Mouse (Mus musculus) hindbrain, embryonic 14.5 days (tissue): ENCODE data around the gene Gh. TPM values are rescaled to one million over a fixed set of nuclear protein-coding genes. Genes with fewer than 3 reads are reported as not detected.
A peak's percentile ranks its signal among the peaks of the same experiment; 100 is the strongest.

Experiments
- ATAC-seq: fragments of 200-750 bp; cut with Nextera tagmentation; 2 replicates; pipeline ENCODE4 v1.8.0; 2017; ENCODE audit warnings: moderate number of reproducible peaks, mild to moderate bottlenecking, moderate TSS enrichment, moderate library complexity; ENCODE audit not compliant: low FRiP score
- DNase-seq: peaks from one replicate; pipeline ENCODE4 v3.0.0-alpha.2; 2015; ENCODE audit warnings: low spot score
- H3K27ac ChIP-seq: fragments of 300-500 bp; sonication (generic); 2 replicates; pipeline ENCODE4 v1.5.1; 2014; ENCODE audit warnings: mild to moderate bottlenecking, moderate library complexity
- H3K27me3 ChIP-seq: fragments of 300-500 bp; sonication (generic); 2 replicates; pipeline ENCODE4 v1.6.1; 2014; ENCODE audit warnings: mild to moderate bottlenecking, low read length, mixed read lengths; ENCODE audit not compliant: control insufficient read depth, insufficient read depth
- H3K36me3 ChIP-seq: fragments of 300-500 bp; sonication (generic); replicated peaks from 2 replicates; pipeline ENCODE4 v1.6.1; 2014; ENCODE audit not compliant: control insufficient read depth, insufficient read depth
- H3K4me1 ChIP-seq: fragments of 300-500 bp; sonication (generic); replicated peaks from 2 replicates; pipeline ENCODE4 v1.6.1; 2014; ENCODE audit warnings: antibody characterized with exemption, low read length, mixed read lengths; ENCODE audit not compliant: control insufficient read depth, insufficient read depth
- H3K4me2 ChIP-seq: fragments of 300-500 bp; sonication (generic); replicated peaks from 2 replicates; pipeline ENCODE4 v1.6.1; 2014; ENCODE audit warnings: mild to moderate bottlenecking, moderate library complexity
- H3K4me3 ChIP-seq: fragments of 300-500 bp; sonication (generic); replicated peaks from 2 replicates; pipeline ENCODE4 v1.5.1; 2014; ENCODE audit warnings: mild to moderate bottlenecking, low read length
- H3K9ac ChIP-seq: fragments of 300-500 bp; sonication (generic); 2 replicates; pipeline ENCODE4 v1.6.1; 2014
- H3K9me3 ChIP-seq: fragments of 300-500 bp; sonication (generic); 2 replicates; pipeline ENCODE4 v1.6.1; 2016; ENCODE audit warnings: low read length; ENCODE audit not compliant: control insufficient read depth
- WGBS: fragments of 180-500 bp; shearing (Covaris S2); extraction: QIAGEN DNeasy Blood & Tissue Kit; methylation state at CpG from one replicate; pipeline ENCODE4 v1.1.7; 2014; 5-methylcytosine and 5-hydroxymethylcytosine counted together
- polyA plus RNA-seq: library from polyadenylated mRNA; unstranded; fragments of >200 nt; fragmentation: Nextera tagmentation; extraction: Ambion mirVana; gene quantifications from 2 replicates; pipeline ENCODE4 v1.2.1, GENCODE M21; 2014

Gene Gh
- polyA plus RNA-seq, 1 experiment from 2014 or later = not detected

DNA sequence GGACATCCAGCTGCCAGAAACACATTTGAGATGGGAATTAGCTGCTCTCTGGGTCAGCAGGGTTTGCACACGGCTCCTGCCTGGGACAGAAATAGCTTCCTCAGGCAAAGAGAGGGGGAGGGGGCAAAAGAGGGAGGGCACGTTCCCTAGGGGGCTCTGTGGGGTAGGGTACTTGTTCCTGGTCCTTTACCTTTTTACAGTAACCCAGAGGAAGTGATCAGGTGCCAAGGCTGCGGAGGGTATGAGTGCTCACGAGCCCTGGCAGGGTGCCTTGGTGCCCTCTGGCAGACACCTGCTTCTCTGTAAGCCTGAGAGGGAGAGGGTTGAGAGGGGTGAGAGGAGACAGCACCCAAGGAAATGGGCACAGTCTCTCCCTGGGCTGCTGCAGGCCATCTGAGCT is 30.8 kb upstream of the Gh start:
- WGBS = 52% methylated on average over 4 of the region's 4 CpGs
- H3K27ac ChIP-seq = no peak overlapping the region
- H3K4me2 ChIP-seq = no peak overlapping the region
- H3K4me3 ChIP-seq = no peak overlapping the region
- H3K9ac ChIP-seq = no peak overlapping the region
- H3K9me3 ChIP-seq = no peaks in the 10 kb centered on the region
- DNase-seq (no peak), ATAC-seq (no peak)
- no peaks in the 10 kb centered on the region for H3K27me3 ChIP-seq
- H3K36me3 ChIP-seq = no peaks in the 10 kb centered on the region
- H3K4me1 ChIP-seq = no peaks in the 10 kb centered on the region

- DNase-seq = peak; percentile 28
- WGBS = 73% methylated on average over 7 of the region's 7 CpGs
- H3K4me2 ChIP-seq = no peak overlapping the region
- ATAC-seq = no peak
- H3K27me3 ChIP-seq = no peaks in the 10 kb centered on the region
- H3K9me3 ChIP-seq = no peaks in the 10 kb centered on the region
- H3K27ac ChIP-seq = no peak overlapping the region
- no peak overlapping the region for H3K4me3 ChIP-seq
- no peak overlapping the region for H3K9ac ChIP-seq
- H3K4me1 ChIP-seq = no peaks in the 10 kb centered on the region
- no peaks in the 10 kb centered on the region for H3K36me3 ChIP-seq
Measured at GRCm38 (mm10) chr11:106329682-106330081, 28.0 kb upstream of the Gh start.

- Histone ChIP-seq H3K36me3 (no peaks in the 10 kb centered on the region), H3K27ac (no peak overlapping the region), H3K9ac (no peak overlapping the region), H3K4me1 (no peaks in the 10 kb centered on the region), H3K27me3 (no peaks in the 10 kb centered on the region), H3K4me3 (no peak overlapping the region), H3K9me3 (no peaks in the 10 kb centered on the region), H3K4me2 (no peak overlapping the region)
- ATAC-seq = no peak
- WGBS = 81% methylated on average over 6 of the region's 6 CpGs
- no peak for DNase-seq
Measured at GRCm38 (mm10) chr11:106329128-106329527, 27.5 kb upstream of the Gh start.

GRCm38 (mm10) chr11:106328521-106328920 is 26.9 kb upstream of the Gh start:
- H3K4me1 ChIP-seq = no peaks in the 10 kb centered on the region
- DNase-seq (no peak), ATAC-seq (no peak)
- no peaks in the 10 kb centered on the region for H3K9me3 ChIP-seq
- no peaks in the 10 kb centered on the region for H3K27me3 ChIP-seq
- no peak overlapping the region for H3K4me2 ChIP-seq
- no peak overlapping the region for H3K4me3 ChIP-seq
- H3K27ac ChIP-seq = no peak overlapping the region
- 71% methylated on average over 5 of the region's 5 CpGs for WGBS
- H3K9ac ChIP-seq = no peak overlapping the region
- H3K36me3 ChIP-seq = no peaks in the 10 kb centered on the region

GRCm38 (mm10) chr11:106326475-106326874 is 24.8 kb upstream of the Gh start:
- H3K27ac ChIP-seq = no peak overlapping the region
- no peaks in the 10 kb centered on the region for H3K9me3 ChIP-seq
- H3K4me3 ChIP-seq = no peak overlapping the region
- H3K36me3 ChIP-seq = no peaks in the 10 kb centered on the region
- no peaks in the 10 kb centered on the region for H3K4me1 ChIP-seq
- H3K9ac ChIP-seq = no peak overlapping the region
- DNase-seq (no peak), ATAC-seq (no peak)
- 87% methylated on average over 8 of the region's 8 CpGs for WGBS
- H3K4me2 ChIP-seq = no peak overlapping the region
- H3K27me3 ChIP-seq = no peaks in the 10 kb centered on the region

GRCm38 (mm10) chr11:106325566-106326206 is 24.0 kb upstream of the Gh start:
- peak; percentile 57 for DNase-seq
- Histone ChIP-seq H3K36me3 (no peaks in the 10 kb centered on the region), H3K4me1 (no peaks in the 10 kb centered on the region), H3K9ac (no peak overlapping the region), H3K4me2 (no peak overlapping the region), H3K9me3 (no peaks in the 10 kb centered on the region), H3K27me3 (no peaks in the 10 kb centered on the region), H3K27ac (no peak overlapping the region), H3K4me3 (no peak overlapping the region)
- WGBS = 76% methylated on average over 8 of the region's 8 CpGs
- ATAC-seq = no peak

DNA sequence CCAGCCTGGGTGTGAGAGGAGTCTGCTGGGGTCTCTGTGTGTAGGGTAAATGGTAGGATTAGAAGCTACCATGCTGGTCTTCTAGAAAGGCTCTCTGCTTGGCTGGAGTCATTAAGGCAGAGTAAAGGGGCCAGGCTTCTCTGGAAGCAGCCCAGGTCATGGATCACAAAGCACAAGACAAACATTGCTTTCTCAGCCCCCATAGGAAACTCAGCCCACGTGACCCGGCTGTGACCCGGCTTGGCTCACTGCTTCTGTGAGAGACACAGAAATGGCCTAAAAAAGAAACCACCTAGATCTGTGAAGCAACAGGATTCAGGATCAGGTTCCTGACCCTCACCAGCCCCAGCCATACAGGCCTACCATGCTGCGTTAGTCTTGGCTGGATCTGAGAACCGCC is 23.2 kb upstream of the Gh start:
- 64% methylated on average over 5 of the region's 5 CpGs for WGBS
- Histone ChIP-seq H3K4me3 (no peak overlapping the region), H3K9ac (no peak overlapping the region), H3K27me3 (no peaks in the 10 kb centered on the region), H3K4me1 (no peaks in the 10 kb centered on the region), H3K36me3 (no peaks in the 10 kb centered on the region), H3K4me2 (no peak overlapping the region), H3K27ac (no peak overlapping the region), H3K9me3 (no peaks in the 10 kb centered on the region)
- ATAC-seq = no peak
- DNase-seq = no peak

DNA sequence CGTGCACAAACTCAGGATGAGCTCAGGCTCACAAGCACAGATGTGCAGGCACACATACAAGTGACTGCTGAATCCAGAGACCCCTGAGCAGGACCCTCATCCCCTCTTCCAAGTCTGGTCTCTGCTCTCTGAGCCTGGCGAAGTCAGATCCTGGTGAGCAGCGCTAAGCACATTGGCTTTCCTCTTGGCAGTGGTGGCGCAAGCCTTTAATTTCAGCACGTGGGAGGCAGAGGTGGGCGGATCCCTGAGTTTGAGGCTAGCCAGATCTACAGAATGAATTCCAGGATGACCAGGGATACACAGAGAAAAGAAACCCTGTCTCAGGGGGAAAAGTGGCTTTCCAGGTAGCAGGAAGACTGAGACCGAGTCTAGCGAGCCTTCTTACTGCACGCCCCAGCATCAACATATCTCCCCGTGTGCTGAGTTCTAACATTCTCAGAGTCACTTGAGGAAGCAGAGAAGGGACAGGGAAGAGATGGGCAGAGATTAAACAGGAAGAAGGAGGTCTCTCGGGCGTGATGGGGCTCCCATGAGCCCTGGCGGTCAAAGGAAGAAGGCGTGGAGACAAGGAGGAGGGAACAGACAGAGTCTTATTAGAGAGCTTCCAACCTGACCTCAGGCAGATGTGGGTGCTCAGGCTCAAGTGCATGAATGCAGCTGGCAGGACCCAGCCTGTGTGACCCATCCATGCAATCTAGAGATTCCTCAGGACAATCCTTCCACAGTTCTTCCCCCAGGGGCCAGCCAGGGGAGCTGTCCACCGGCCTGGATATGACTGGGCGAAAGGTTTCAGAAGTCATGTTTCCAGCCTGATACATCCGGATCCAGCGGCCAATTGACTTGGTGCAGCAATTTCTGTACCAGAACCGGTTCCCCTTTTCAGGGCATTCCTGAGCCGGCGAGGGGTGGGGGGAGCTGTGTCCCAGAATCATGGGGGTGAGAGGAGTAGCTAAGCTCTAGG is 17.0 kb upstream of the Gh start:
- no peak for ATAC-seq

DNA sequence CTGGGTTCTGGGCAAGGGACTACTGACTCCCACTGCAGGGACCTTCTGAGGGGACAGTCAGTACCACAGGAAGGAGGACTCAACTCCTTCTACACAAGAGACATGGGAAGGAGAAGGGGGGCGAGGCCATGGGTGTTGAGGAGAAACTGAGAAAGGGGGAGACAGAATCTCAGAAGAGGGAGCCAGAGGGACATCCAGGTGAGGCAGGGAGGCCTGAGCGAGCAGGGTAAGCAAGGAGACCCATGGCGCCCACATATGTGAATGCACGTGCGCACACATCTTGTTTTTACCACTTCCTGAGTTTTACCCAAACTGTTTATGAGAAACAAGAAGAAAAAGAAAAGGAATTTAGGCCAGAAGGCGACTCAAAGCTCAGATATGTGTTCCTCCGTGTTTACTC is 16.1 kb upstream of the Gh start:
- Histone ChIP-seq H3K36me3 (no peaks in the 10 kb centered on the region), H3K4me2 (no peak overlapping the region), H3K9me3 (no peaks in the 10 kb centered on the region), H3K27me3 (no peaks in the 10 kb centered on the region), H3K9ac (no peak overlapping the region), H3K4me1 (no peaks in the 10 kb centered on the region), H3K27ac (no peak overlapping the region), H3K4me3 (no peak overlapping the region)
- no peak for ATAC-seq
- no peak for DNase-seq
- 84% methylated on average over 7 of the region's 7 CpGs for WGBS

More for the DNA sequence above, 17.0 kb upstream of the Gh start:
- Histone ChIP-seq H3K9ac (no peak overlapping the region), H3K9me3 (no peaks in the 10 kb centered on the region), H3K4me3 (no peak overlapping the region), H3K27me3 (no peaks in the 10 kb centered on the region), H3K4me1 (no peaks in the 10 kb centered on the region), H3K27ac (no peak overlapping the region), H3K36me3 (no peaks in the 10 kb centered on the region), H3K4me2 (no peak overlapping the region)
- 83% methylated on average over 21 of the region's 21 CpGs for WGBS
- no peak for DNase-seq
